Mouse (Mus musculus): ENCODE results near the gene Sh3kbp1. TPM values are rescaled to one million over a fixed set of nuclear protein-coding genes. Genes with fewer than 3 reads are reported as not detected.

The Sh3kbp1 gene
- polyA plus RNA-seq, 1 experiment = 18.0 TPM

DNA sequence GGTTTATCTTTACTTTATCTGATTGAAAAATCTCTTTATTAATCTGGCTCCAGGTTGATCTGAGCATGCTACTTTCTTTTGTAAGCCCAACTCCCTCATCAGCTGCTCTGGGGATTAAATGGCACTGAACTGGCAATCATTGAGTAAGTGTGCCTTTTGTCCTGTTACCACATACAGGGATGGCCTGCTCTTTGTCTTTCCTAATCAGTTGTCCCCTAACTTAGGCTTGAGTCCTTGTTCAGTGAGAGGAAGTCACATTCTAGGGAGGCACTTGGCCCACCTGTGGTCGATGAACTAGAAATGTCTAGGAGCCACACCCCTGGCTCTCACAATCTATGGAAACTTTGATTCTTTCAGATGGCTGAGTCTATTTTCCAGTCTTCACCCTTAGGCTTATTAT, 58.4 kb downstream of the Sh3kbp1 start:
- no peak overlapping the region for H3K27ac ChIP-seq (ENCODE audit: insufficient read depth, low read length)
- 62% methylated on average over 1 of the region's 1 CpGs for WGBS
- H3K4me3 ChIP-seq (replicated peaks; ENCODE audit: insufficient read depth, low read depth, low read length) = no peak overlapping the region
- DNase-seq = no peak
- no peak for TF ChIP-seq POLR2A (IDR thresholded peaks at IDR 0.05; ENCODE audit: borderline replicate concordance, insufficient read depth, low read length)
- no peak for TF ChIP-seq CTCF (IDR thresholded peaks at IDR 0.05; ENCODE audit: borderline replicate concordance, insufficient read depth, low read depth, low read length)
- no peaks in the 10 kb centered on the region for H3K27me3 ChIP-seq (ENCODE audit: control insufficient read depth, insufficient read depth, low read length)
- H3K4me1 ChIP-seq (ENCODE audit: control insufficient read depth, insufficient read depth, low read length) = no peaks in the 10 kb centered on the region

DNA sequence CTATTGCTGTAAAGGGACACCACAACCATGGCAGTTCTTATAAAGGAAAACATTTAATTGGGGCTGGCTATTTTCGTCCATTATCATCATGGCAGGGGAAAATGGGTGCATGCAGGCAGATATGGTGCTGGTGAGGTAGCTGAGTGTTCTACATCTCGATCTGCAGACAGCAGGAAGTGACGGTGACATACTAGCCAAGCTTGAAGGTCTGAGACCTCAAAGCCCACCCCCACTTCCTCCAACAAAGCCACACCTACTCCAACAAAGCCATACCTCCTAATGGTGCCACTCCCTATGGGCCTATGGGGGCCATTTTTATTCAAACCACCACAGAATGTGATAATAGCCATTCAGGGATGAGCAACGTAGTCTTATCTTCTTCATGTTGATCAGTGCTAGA, 59.8 kb downstream of the Sh3kbp1 start:
- DNase-seq = no peak

DNA sequence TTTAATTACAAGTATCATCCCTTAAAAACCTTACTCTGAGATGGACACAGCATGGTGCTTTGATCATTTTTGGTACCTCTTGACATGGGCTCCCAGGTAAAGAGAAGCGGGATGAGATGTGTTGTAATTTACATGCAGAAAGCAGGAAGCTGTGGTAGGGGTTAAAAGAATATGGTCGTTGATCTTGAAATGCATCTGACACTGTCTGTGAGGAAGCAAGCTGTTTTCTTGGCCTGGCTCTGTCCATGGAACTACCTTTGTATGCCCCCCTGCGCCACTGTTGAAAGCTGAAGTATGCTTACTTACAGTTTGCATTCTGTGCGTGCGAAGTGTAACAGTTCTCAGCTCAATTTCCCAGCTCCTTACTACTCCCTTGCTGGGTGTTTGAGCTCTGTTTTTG, 61.6 kb downstream of the Sh3kbp1 start:
- 75% methylated on average over 5 of the region's 5 CpGs for WGBS
- no peak for DNase-seq
- H3K4me3 ChIP-seq (replicated peaks; ENCODE audit: insufficient read depth, low read depth, low read length) = no peak overlapping the region
- TF ChIP-seq CTCF (IDR thresholded peaks at IDR 0.05; ENCODE audit: borderline replicate concordance, insufficient read depth, low read depth, low read length) = no peak
- H3K27me3 ChIP-seq (ENCODE audit: control insufficient read depth, insufficient read depth, low read length) = no peaks in the 10 kb centered on the region
- H3K4me1 ChIP-seq (ENCODE audit: control insufficient read depth, insufficient read depth, low read length) = no peaks in the 10 kb centered on the region
- H3K27ac ChIP-seq (ENCODE audit: insufficient read depth, low read length) = no peak overlapping the region

More for the DNA sequence above, 59.8 kb downstream of the Sh3kbp1 start:
- no peak overlapping the region for H3K4me3 ChIP-seq (replicated peaks; ENCODE audit: insufficient read depth, low read depth, low read length)
- H3K27ac ChIP-seq (ENCODE audit: insufficient read depth, low read length) = no peak overlapping the region
- 90% methylated on average over 4 of the region's 4 CpGs for WGBS
- no peak for TF ChIP-seq CTCF (IDR thresholded peaks at IDR 0.05; ENCODE audit: borderline replicate concordance, insufficient read depth, low read depth, low read length)
- no peak for TF ChIP-seq POLR2A (IDR thresholded peaks at IDR 0.05; ENCODE audit: borderline replicate concordance, insufficient read depth, low read length)
- H3K27me3 ChIP-seq (ENCODE audit: control insufficient read depth, insufficient read depth, low read length) = no peaks in the 10 kb centered on the region
- H3K4me1 ChIP-seq (ENCODE audit: control insufficient read depth, insufficient read depth, low read length) = no peaks in the 10 kb centered on the region

DNA sequence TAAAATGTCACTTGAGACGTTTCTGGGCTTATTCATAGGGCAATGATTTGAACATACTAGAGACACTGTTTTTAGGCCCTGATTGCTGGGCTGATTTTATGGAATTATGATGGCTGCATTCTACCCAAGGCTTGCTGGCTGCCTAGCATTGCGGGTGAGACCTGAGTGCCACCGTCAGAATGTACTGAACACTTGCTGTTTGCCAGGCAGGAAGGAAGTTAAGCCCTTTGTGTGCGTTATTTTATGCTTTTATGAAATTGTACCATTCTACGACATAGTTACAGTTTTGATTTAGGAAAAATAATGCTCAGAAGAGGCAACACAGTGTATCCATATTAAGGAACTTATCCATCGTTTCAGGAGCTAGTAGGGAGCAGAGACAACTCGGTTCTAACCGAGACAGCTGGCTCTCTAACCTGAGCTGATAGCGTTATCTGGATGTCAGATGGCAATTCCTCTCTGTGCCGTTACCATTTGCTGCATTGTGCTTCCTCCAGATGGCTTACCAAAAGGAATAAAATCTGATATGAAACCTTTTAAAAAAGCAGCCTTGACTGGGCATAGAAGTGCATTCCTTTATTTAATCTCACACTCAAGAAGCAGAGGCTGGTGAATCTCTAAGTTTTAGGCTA, 62.8 kb downstream of the Sh3kbp1 start:
- H3K4me3 ChIP-seq (replicated peaks; ENCODE audit: insufficient read depth, low read depth, low read length) = no peak overlapping the region
- TF ChIP-seq CTCF (IDR thresholded peaks at IDR 0.05; ENCODE audit: borderline replicate concordance, insufficient read depth, low read depth, low read length) (no peak), POLR2A (IDR thresholded peaks at IDR 0.05; ENCODE audit: borderline replicate concordance, insufficient read depth, low read length) (no peak)
- H3K27ac ChIP-seq (ENCODE audit: insufficient read depth, low read length) = no peak overlapping the region
- H3K4me1 ChIP-seq (ENCODE audit: control insufficient read depth, insufficient read depth, low read length) = no peaks in the 10 kb centered on the region
- no peaks in the 10 kb centered on the region for H3K27me3 ChIP-seq (ENCODE audit: control insufficient read depth, insufficient read depth, low read length)
- DNase-seq = no peak
- WGBS = 67% methylated on average over 10 of the region's 10 CpGs

DNA sequence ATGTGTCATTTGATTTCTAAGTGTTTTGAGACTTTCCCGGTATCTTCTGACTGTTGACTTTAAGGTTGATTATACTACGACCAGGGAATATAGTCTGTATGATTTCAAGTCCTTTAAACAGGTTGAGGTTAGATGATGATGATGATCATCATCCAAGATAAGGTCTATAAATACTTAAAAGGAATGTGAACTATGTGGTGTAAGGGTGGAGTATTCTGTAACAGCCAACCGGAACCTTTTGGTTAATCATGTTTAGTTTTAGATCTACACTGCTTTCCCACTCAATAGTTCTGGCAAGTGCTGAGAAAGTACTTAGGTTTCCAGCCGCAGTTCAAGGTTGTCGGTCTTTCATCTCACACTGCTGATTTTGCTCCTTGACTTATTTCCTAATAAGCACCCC, 66.1 kb downstream of the Sh3kbp1 start:
- Histone ChIP-seq H3K27ac (ENCODE audit: insufficient read depth, low read length) (no peak overlapping the region), H3K27me3 (ENCODE audit: control insufficient read depth, insufficient read depth, low read length) (no peaks in the 10 kb centered on the region), H3K4me1 (ENCODE audit: control insufficient read depth, insufficient read depth, low read length) (no peaks in the 10 kb centered on the region), H3K4me3 (replicated peaks; ENCODE audit: insufficient read depth, low read depth, low read length) (no peak overlapping the region)
- no peak for DNase-seq
- TF ChIP-seq POLR2A (IDR thresholded peaks at IDR 0.05; ENCODE audit: borderline replicate concordance, insufficient read depth, low read length) (no peak), CTCF (IDR thresholded peaks at IDR 0.05; ENCODE audit: borderline replicate concordance, insufficient read depth, low read depth, low read length) (no peak)
- WGBS = 96% methylated on average over 5 of the region's 5 CpGs

DNA sequence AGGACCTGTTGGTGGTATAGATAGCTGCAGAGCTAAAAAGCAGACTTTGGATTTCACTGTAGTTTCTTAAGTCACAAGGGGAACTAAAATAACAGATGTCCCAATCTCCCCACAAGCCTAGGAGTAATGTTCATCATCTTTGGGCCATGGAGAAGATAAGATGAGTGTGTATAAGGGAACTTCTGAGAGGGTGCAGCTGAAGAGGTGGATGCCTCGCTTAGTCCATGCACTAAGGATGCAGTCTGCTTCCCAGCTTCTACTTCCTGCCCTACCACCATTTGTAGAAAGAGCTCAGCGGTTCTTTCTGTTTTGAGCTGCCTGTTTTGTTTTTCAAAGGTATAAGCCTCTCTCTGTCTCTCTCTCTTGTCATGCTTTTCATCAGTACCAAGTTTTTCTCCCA, 69.5 kb downstream of the Sh3kbp1 start:
- 45% methylated on average over 2 of the region's 2 CpGs for WGBS

DNA sequence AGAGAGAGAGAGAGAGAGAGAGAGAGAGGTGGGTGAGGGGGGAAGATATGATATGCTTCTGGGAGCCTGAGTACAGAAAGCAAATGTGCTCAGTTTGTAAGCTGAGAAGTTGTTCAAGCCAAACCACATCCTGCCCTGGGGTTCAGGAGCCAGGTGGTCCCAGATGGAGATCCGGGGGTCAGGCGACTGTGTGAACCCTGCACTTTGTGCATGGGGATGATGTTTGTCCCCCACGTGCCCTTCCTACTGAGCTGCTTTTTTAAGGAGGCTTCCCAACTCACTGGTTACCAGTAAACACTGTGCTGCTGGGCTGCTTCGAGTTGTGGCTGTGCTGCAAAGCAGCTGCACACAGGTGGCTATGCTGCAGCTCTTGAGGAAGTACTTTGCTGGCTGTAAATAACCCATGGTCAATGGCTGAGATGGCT, 70.0 kb downstream of the Sh3kbp1 start:
- no peak overlapping the region for H3K27ac ChIP-seq (ENCODE audit: insufficient read depth, low read length)
- no peaks in the 10 kb centered on the region for H3K27me3 ChIP-seq (ENCODE audit: control insufficient read depth, insufficient read depth, low read length)
- DNase-seq = no peak
- no peak for TF ChIP-seq CTCF (IDR thresholded peaks at IDR 0.05; ENCODE audit: borderline replicate concordance, insufficient read depth, low read depth, low read length)
- TF ChIP-seq POLR2A (IDR thresholded peaks at IDR 0.05; ENCODE audit: borderline replicate concordance, insufficient read depth, low read length) = no peak
- H3K4me1 ChIP-seq (ENCODE audit: control insufficient read depth, insufficient read depth, low read length) = no peaks in the 10 kb centered on the region
- 10% methylated on average over 4 of the region's 4 CpGs for WGBS
- H3K4me3 ChIP-seq (replicated peaks; ENCODE audit: insufficient read depth, low read depth, low read length) = no peak overlapping the region

More for the DNA sequence above, 69.5 kb downstream of the Sh3kbp1 start:
- TF ChIP-seq POLR2A (IDR thresholded peaks at IDR 0.05; ENCODE audit: borderline replicate concordance, insufficient read depth, low read length) = no peak
- no peak for TF ChIP-seq CTCF (IDR thresholded peaks at IDR 0.05; ENCODE audit: borderline replicate concordance, insufficient read depth, low read depth, low read length)
- no peak for DNase-seq
- H3K4me3 ChIP-seq (replicated peaks; ENCODE audit: insufficient read depth, low read depth, low read length) = no peak overlapping the region
- no peaks in the 10 kb centered on the region for H3K27me3 ChIP-seq (ENCODE audit: control insufficient read depth, insufficient read depth, low read length)
- H3K27ac ChIP-seq (ENCODE audit: insufficient read depth, low read length) = no peak overlapping the region
- no peaks in the 10 kb centered on the region for H3K4me1 ChIP-seq (ENCODE audit: control insufficient read depth, insufficient read depth, low read length)

DNA sequence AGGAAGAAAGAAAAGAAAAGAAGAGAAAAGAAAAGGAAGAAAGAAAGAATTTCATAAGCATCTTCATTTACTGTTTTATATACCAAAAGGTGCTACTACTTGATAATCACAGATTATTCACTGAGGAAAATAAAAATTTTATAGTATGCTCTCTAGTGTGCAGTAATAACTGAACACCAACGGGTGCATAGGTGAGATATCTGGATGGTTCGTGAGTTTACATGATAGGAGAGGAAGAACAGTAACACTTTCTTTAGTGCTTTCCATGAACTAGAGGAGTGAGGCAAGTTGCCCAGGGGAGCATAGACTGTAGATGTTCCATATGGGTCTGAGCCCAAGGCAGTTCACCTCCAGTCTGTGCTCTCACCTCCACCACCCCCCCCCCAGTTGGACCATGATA, 75.8 kb downstream of the Sh3kbp1 start:
- TF ChIP-seq POLR2A (IDR thresholded peaks at IDR 0.05; ENCODE audit: borderline replicate concordance, insufficient read depth, low read length) = no peak
- TF ChIP-seq CTCF (IDR thresholded peaks at IDR 0.05; ENCODE audit: borderline replicate concordance, insufficient read depth, low read depth, low read length) = no peak
- H3K4me3 ChIP-seq (replicated peaks; ENCODE audit: insufficient read depth, low read depth, low read length) = no peak overlapping the region
- DNase-seq = no peak
- no peaks in the 10 kb centered on the region for H3K4me1 ChIP-seq (ENCODE audit: control insufficient read depth, insufficient read depth, low read length)
- H3K27me3 ChIP-seq (ENCODE audit: control insufficient read depth, insufficient read depth, low read length) = no peaks in the 10 kb centered on the region
- WGBS = 92% methylated on average over 2 of the region's 2 CpGs
- H3K27ac ChIP-seq (ENCODE audit: insufficient read depth, low read length) = no peak overlapping the region

All from cerebellum, adult 2 months (tissue).